Mouse (Mus musculus) thymus, postnatal 0 days (tissue): ENCODE measurements at regions not wholly inside any gene's neighbourhood (a gene's known extent, or its start where the extent isn't known, plus 50 kb on each side); places are given as distances from the start of the nearest gene placed in this dataset.

Experiments
- DNase-seq: peaks from one replicate; pipeline ENCODE4 v3.0.0-alpha.2; 2015; ENCODE audit warnings: low spot score

GRCm38 (mm10) chr13:112213652-112214081, 74.6 kb upstream of the Ankrd55 start:
- no peak for DNase-seq

- DNase-seq, result no peak
Observed at GRCm38 (mm10) chr13:112216084-112216483, 72.2 kb upstream of the Ankrd55 start.

- no peak for DNase-seq
Observed at GRCm38 (mm10) chr13:112218389-112218788, 69.9 kb upstream of the Ankrd55 start.

- no peak for DNase-seq
Observed at GRCm38 (mm10) chr13:112220184-112220583, 68.1 kb upstream of the Ankrd55 start.

GRCm38 (mm10) chr13:112223616-112224015, 64.6 kb upstream of the Ankrd55 start:
- DNase-seq, result no peak

GRCm38 (mm10) chr13:112227766-112228165, 60.5 kb upstream of the Ankrd55 start:
- no peak for DNase-seq

- no peak for DNase-seq
Observed at GRCm38 (mm10) chr13:112228846-112229245, 59.4 kb upstream of the Ankrd55 start.

GRCm38 (mm10) chr13:112230176-112230575, 58.1 kb upstream of the Ankrd55 start:
- no peak for DNase-seq

- no peak for DNase-seq
Observed at GRCm38 (mm10) chr13:112234695-112235094, 53.6 kb upstream of the Ankrd55 start.

- DNase-seq, result no peak
Observed at GRCm38 (mm10) chr13:112236956-112237355, 51.3 kb upstream of the Ankrd55 start.

- DNase-seq, result no peak
Observed at GRCm38 (mm10) chr13:112237377-112237776, 50.9 kb upstream of the Ankrd55 start.

GRCm38 (mm10) chr13:112237917-112238316, 50.3 kb upstream of the Ankrd55 start:
- no peak for DNase-seq
